Mouse (Mus musculus) inflammation-experienced regulatory T-cells, adult 16 weeks (primary cell): ENCODE results near the gene Leng8. TPM values are rescaled to one million over a fixed set of nuclear protein-coding genes. Genes with fewer than 3 reads are reported as not detected.

ENCODE experiments used
- polyA plus RNA-seq: library from polyadenylated mRNA; unstranded; fragments of 100-300 nt; shearing (Covaris generic); gene quantifications from one replicate; pipeline ENCODE4 v1.2.1, GENCODE M21; 2017

Leng8 gene
- 177 TPM for polyA plus RNA-seq

DNA sequence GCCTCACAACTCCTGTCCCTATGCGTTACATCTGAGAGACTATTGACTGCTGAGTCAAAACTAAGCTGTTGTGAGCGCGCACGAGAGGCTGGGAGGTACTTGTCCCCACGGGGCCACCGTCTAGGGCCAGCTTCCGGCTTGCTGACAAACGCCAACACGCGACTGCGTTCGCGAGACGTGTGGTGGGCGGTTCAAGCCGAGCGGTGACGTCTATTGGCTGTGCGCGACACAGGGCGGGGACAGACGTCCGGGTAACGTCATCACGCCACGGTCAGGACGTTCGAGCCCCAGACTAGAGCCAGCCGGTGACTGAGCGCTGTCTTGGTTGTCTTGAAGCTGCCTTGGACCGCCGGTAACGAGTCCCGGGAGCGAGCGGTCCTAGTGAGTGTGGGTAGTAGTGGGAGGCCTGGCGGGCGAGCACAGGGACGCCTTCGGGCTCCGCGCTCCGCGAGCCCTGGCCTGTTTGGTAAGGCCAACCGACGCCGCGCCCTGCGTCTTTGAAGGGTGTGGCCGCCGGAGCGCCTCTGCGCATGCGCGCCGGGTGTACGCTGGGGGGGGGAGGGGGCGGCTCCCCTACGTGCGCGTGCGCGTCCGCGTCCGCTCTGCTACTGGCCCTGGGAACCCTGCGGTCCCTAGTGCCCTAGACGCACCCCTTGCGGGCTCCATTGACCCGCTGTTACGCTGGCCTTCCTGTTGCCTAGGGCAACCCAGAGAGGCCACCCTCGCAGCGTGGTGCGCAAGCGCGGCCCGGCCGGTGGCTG is at the start of gene Leng8:
Gene Leng8, plus strand, starts transcription at position 269 of the 761 bp plus-strand sequence.

DNA sequence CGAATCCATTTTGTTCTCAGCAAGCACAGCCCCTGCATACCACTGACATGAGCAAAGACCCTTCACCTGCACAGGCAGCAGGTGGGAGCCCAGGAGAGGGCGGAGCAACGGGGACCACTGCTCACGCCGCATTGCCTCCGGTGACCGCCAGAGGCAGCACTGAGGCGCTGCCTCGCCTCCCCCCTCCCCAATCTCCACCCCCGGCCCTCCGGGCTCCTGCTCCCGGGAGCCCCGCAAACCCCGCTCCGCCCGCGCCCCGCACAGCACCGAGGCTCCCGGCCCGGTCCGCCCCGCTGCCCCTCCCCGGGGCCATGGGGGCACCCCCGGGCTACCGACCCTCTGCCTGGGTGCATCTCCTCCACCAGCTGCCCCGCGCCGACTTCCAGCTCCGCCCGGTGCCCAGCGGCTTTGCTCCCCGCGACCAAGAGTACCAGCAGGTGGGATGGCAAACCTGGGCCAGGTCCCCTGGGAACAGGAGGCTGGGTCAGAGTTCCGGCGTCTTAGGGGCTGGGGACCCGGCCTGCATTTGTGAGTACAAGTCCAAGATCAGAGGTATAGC is 17.4 kb upstream of the Leng8 start, which contains the start of gene Ttyh1:
Gene Ttyh1, plus strand, starts transcription at position 65 of the 559 bp plus-strand sequence.

DNA sequence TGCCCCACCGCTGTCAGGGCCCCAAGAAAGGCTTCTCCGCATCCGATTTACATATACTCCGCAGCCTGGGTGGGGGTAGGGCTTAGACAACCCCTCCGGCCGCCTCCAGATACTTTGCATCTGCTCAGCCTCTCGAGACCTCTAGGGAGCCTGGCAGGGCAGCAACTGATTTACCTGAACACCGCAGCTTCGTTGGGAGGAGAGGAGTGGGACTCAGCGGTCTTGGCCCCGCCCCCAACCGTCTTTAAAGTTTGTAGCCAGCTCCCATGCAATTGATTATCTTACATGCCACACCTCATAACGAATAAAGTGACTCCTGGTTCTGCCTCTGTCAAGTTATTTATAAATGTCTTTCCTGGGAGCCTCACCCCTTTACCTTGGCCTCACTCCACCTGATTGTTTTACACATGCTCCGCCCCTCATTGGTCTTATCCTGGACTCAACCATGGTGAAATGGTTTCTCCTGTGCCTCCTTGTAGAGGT is 13.3 kb downstream of the Leng8 start, which contains the start of gene Leng9:
Gene Leng9, minus strand, starts transcription at position 316 of the 483 bp plus-strand sequence.

DNA sequence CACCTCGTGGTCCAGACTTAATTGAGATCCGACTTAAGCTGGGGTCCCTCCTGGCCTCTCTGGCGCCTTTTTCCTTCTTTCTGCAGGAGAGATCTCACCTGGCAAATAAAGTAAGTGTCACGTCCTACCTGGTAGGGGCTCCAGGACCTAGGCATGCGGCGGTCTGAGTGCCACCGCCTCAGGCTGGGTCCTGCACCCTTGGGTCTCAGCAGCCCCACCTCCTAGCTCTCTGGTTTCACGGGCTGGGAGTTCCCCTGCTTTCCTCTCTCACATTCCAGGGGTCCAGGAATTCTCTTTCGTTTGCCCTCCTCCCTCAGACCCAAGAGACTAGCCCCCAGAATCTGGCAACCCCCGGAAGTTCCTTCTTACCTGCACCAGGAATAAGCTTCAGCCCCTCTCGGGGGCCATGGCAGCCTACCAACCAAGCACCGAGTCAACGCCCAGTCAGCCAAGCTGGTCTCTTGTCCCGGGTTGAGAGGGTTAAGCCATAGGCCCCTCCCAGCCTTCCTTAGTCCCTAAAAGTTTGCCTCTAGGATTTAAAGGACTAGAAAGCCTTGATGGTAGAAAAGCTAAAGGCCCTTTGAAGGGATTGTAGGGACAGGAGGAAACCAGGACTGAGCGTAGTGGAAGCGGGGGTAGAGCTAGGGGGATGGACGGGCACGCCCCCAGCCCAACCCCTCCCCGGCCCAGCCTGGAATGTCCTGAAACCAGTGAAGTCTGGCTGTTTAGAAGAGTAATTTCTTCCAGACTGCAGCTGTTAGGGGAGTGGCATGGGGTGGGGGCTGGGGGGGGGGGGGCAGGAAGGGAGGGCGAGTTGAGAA is 27.5 kb downstream of the Leng8 start, which contains the start of gene Cdc42ep5:
Gene Cdc42ep5, minus strand, starts transcription at position 771 of the 821 bp plus-strand sequence.

Other genes starting within 250 kb of the Leng8 start
- gene Gm14548, start 238.9 kb upstream of the Leng8 start, polyA plus RNA-seq: 1.5 TPM
- gene Lilra6, start 221.5 kb upstream of the Leng8 start, polyA plus RNA-seq: 0.20 TPM
- 5.8 TPM for gene Lair1, start 73.8 kb upstream of the Leng8 start, polyA plus RNA-seq
- 0.87 TPM for gene Ttyh1, start 17.6 kb upstream of the Leng8 start, polyA plus RNA-seq
- 10.4 TPM for gene Leng9, start 13.3 kb downstream of the Leng8 start, polyA plus RNA-seq
- gene Cdc42ep5, start 27.8 kb downstream of the Leng8 start, polyA plus RNA-seq: not detected
- gene Lilra5, start 100.7 kb downstream of the Leng8 start, polyA plus RNA-seq: not detected
- not detected for gene Ncr1, start 200.7 kb downstream of the Leng8 start, polyA plus RNA-seq